Mouse (Mus musculus) spleen, adult 2 months (tissue): ENCODE measurements around the gene Olfr110.
"Not testable (repeated sequence)": the region's sequence is repeated elsewhere in the genome, so short reads cannot be mapped to it uniquely, and the experiment has no call there.

ENCODE experiments used
- CTCF ChIP-seq: fragments of 200-500 bp; IDR thresholded peaks from 2 replicates; pipeline ENCODE4 v1.5.1; 2011; ENCODE audit warnings: mild to moderate bottlenecking, inconsistent platforms; ENCODE audit not compliant: insufficient read depth, insufficient read length, insufficient replicate concordance; ENCODE audit errors: extremely low read depth
- POLR2A ChIP-seq: fragments of 200-500 bp; IDR thresholded peaks from 2 replicates; pipeline ENCODE4 v1.6.1; 2011; ENCODE audit warnings: low read depth, low read length, inconsistent platforms

DNA sequence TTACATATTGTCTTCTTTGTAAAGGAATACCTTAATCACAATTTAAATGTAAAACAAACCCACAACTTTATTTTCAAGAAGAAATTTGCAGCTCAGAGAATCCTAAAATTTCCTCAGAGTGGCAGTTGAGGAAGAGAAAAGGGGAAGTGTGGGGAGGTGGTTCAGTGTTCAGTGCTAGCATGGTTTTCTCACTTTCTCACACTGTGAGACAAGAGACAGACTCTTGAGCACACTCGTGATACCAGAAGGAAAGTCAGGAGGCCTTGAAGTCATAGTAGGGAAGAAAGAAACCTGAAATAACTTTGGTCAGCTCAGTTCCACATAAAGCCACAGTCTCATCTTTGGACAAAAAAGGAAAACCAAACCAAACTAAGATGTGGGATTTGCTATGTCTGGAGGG lies 33.2 kb downstream of the Olfr110 start:
- TF ChIP-seq POLR2A, CTCF: not testable (repeated sequence)
